8 mouse cellular contexts compared by ENCODE assay signal in genomic region chr8:110716075-110716474, GRCm38 (mm10). TPM values are rescaled to one million over a fixed set of nuclear protein-coding genes. Genes with fewer than 3 reads are reported as not detected.
DNase-seq lines count a peak whose midpoint lies in the region; ATAC-seq lines count a peak whose summit lies in the region.

No protein-coding gene starts in this region.

- no peak overlapping the region for H3K4me2 ChIP-seq in forebrain, embryonic 14.5 days (ENCODE audit: low read length)
- no peak overlapping the region for H3K4me2 ChIP-seq in hindbrain, embryonic 12.5 days (replicated peaks)
- H3K4me2 ChIP-seq in midbrain, embryonic 14.5 days (ENCODE audit: low read length), result no peak overlapping the region

- 0 out of 2 replicates have a peak overlapping the region, but pooled peaks have one; percentile 6 for H3K9ac ChIP-seq in forebrain, embryonic 14.5 days (ENCODE audit: low read length)
- H3K9ac ChIP-seq in hindbrain, embryonic 12.5 days, result 0 out of 2 replicates have a peak overlapping the region, but pooled peaks have one; percentile 8
- H3K9ac ChIP-seq in midbrain, embryonic 14.5 days (replicated peaks; ENCODE audit: low read length), result peak overlapping the region; percentile 20; the same call in 1 of the 2 replicates

- H3K9me3 ChIP-seq in forebrain, embryonic 14.5 days (replicated peaks; ENCODE audit: control insufficient read depth, low read length), result no peaks in the 10 kb centered on the region
- H3K9me3 ChIP-seq in hindbrain, embryonic 12.5 days (replicated peaks), result no peaks in the 10 kb centered on the region
- no peaks in the 10 kb centered on the region for H3K9me3 ChIP-seq in midbrain, embryonic 14.5 days (ENCODE audit: control insufficient read depth, low read length)

- peaks cover 33% of the 10 kb centered on the region for H3K36me3 ChIP-seq in forebrain, embryonic 14.5 days (ENCODE audit: control insufficient read depth, insufficient read depth, low read length)
- peaks cover 30% of the 10 kb centered on the region for H3K36me3 ChIP-seq in hindbrain, embryonic 12.5 days
- H3K36me3 ChIP-seq in midbrain, embryonic 14.5 days (ENCODE audit: control insufficient read depth, insufficient read depth, low read length), result peaks cover 40% of the 10 kb centered on the region

- H3K4me1 ChIP-seq in forebrain, embryonic 14.5 days (ENCODE audit: control insufficient read depth, insufficient read depth, low read length), result peaks cover 10% of the 10 kb centered on the region; the same call in 1 of the 2 replicates
- peaks cover 49% of the 10 kb centered on the region for H3K4me1 ChIP-seq in hindbrain, embryonic 12.5 days
- peaks cover 38% of the 10 kb centered on the region for H3K4me1 ChIP-seq in midbrain, embryonic 14.5 days (ENCODE audit: control insufficient read depth, insufficient read depth, low read length)

- WGBS in forebrain, embryonic 14.5 days, result 56% methylated on average over 4 of the region's 4 CpGs
- WGBS in hindbrain, embryonic 12.5 days, result 60% methylated on average over 4 of the region's 4 CpGs
- WGBS in midbrain, embryonic 14.5 days, result 38% methylated on average over 4 of the region's 4 CpGs

- H3K27ac ChIP-seq in forebrain, embryonic 14.5 days (ENCODE audit: low read depth, low read length), result peak overlapping the region; percentile 74
- H3K27ac ChIP-seq in hindbrain, embryonic 12.5 days, result peak overlapping the region; percentile 66
- H3K27ac ChIP-seq in midbrain, embryonic 14.5 days (replicated peaks; ENCODE audit: low read depth, low read length), result peak overlapping the region; percentile 74

- 0 out of 2 replicates have a peak, but pooled peaks have one; percentile 16 for ATAC-seq in forebrain, embryonic 14.5 days
- no peak; the same call in 1 of the 2 replicates for ATAC-seq in hindbrain, embryonic 12.5 days (ENCODE audit: low FRiP score)
- no peak for ATAC-seq in midbrain, embryonic 14.5 days (ENCODE audit: low FRiP score, low TSS enrichment)
- no peak for ATAC-seq in inflammation-experienced regulatory T-cells, adult 6 months

- peak; percentile 95 for DNase-seq in Muller cell, postnatal 12 days (ENCODE audit: inconsistent ontology term)
- peak; percentile 80 for DNase-seq in adrenal gland, postnatal 10 days
- DNase-seq in forebrain, embryonic 14.5 days (ENCODE audit: low spot score), result peak; percentile 74
- DNase-seq in left cerebral cortex, adult 11 months (ENCODE audit: low spot score), result peak; percentile 72
- DNase-seq in midbrain, embryonic 14.5 days, result peak; percentile 77
- no peak for DNase-seq in spleen, adult 12 weeks (ENCODE audit: low spot score)

- H3K27me3 ChIP-seq in forebrain, embryonic 14.5 days (replicated peaks; ENCODE audit: control insufficient read depth, insufficient read depth, low read length), result no peaks in the 10 kb centered on the region
- no peaks in the 10 kb centered on the region; the same call in 1 of the 2 replicates for H3K27me3 ChIP-seq in hindbrain, embryonic 12.5 days
- no peaks in the 10 kb centered on the region for H3K27me3 ChIP-seq in midbrain, embryonic 14.5 days (ENCODE audit: control insufficient read depth, insufficient read depth, low read length)

- H3K4me3 ChIP-seq in forebrain, embryonic 14.5 days (ENCODE audit: low read depth, low read length), result no peak overlapping the region
- H3K4me3 ChIP-seq in hindbrain, embryonic 12.5 days, result no peak overlapping the region
- H3K4me3 ChIP-seq in midbrain, embryonic 14.5 days (replicated peaks; ENCODE audit: low read depth, low read length), result no peak overlapping the region

RNA-seq across cellular contexts. Expression of gene Mtss1l, which starts 5.2 kb away (rescaled TPM):
- 10 to 100 TPM; 28.3 to 38.3 TPM for total RNA-seq in adrenal gland, postnatal 10 days (2021)
- 16.5 and 20.1 TPM in 2 replicates for polyA plus RNA-seq in forebrain, embryonic 14.5 days (2014; fragmentation: Nextera tagmentation; extraction: Ambion mirVana)
- 21.6 and 23.3 TPM in 2 replicates for polyA plus RNA-seq in hindbrain, embryonic 12.5 days (2016; fragmentation: Nextera tagmentation; extraction: Ambion mirVana)
- 27.5 and 31.4 TPM in 2 replicates for polyA plus RNA-seq in midbrain, embryonic 14.5 days (2014; fragmentation: Nextera tagmentation; extraction: Ambion mirVana)
- polyA plus RNA-seq in inflammation-experienced regulatory T-cells, adult 6 months (2017; shearing (Covaris generic)), result under 1 TPM in 1 of 3 experiments, not detected in 2; 0.19 TPM

Comparison
In these comparisons a context has a peak if more than half of its experiments do, and no peak if none do; other contexts are left out.
1. RNA of gene Mtss1l, which starts 5.2 kb away (polyA plus RNA-seq): 27.5 to 31.4 TPM in midbrain, embryonic 14.5 days, 21.6 to 23.3 TPM in hindbrain, embryonic 12.5 days and 16.5 to 20.1 TPM in forebrain, embryonic 14.5 days; 0.19 TPM in inflammation-experienced regulatory T-cells, adult 6 months; every median in the first group is over 10 times any median in the second.
2. Peak in every context shown above with its lines, with median percentiles within 50 percentile points of each other: H3K27ac ChIP-seq and H3K9ac ChIP-seq.